Mouse (Mus musculus): ENCODE data around the gene H1fx. TPM values are rescaled to one million over a fixed set of nuclear protein-coding genes. Genes with fewer than 3 reads are reported as not detected.

H1fx gene
- polyA plus RNA-seq (2015; fragmentation: Nextera tagmentation; extraction: Ambion mirVana) = 17.3 and 20.0 TPM in 2 replicates

DNA sequence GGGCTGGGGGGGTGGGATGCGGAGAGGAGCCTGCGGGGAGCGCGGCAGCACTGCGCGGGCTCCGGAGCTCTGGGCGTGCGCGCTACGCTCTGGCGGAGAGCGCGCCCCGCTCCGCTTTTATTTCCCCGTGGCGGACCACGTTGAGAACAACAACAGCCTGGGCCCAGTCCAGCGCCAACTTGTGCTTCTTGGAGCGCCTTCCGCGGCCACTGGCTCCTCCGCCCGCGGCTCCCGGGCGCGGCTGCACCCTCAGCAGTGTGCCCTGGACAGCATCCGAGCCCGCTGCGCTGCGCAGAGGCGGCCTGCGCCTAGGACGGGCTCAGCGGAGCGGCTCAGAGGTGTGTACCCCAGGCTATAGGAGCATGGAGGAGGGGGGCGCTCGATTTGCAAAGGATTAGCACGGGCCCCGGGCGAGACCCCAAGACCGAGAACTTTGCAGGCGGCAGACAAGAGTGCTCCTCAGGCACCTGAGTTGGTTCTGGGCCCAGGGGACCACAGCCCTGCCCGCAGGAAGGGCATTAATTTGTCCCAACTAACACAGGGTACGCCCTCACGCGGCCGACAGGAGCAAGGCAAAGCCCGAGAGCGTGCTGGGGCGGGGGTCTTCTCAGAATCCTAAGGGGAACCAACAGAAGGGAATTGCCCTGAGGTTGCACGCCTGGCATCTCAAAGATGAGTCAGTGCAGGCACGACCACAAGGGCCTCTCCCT, at the start of gene H1fx:
TSS of gene H1fx (minus strand) at position 91 of the 710 bp plus-strand sequence.
- Histone ChIP-seq H3K27me3 (ENCODE audit: control insufficient read depth, insufficient read depth, low read length) (no peaks in the 10 kb centered on the region), H3K4me2 (replicated peaks; ENCODE audit: low read depth) (peak within 1 kb of the TSS; percentile 88), H3K9me3 (ENCODE audit: control insufficient read depth, low read length) (no peaks in the 10 kb centered on the region), H3K4me3 (ENCODE audit: low read depth, low read length) (peak within 1 kb of the TSS; percentile 80), H3K9ac (ENCODE audit: low read length) (peak within 1 kb of the TSS; percentile 82), H3K27ac (replicated peaks) (peak within 1 kb of the TSS; percentile 82), H3K4me1 (replicated peaks; ENCODE audit: control insufficient read depth, insufficient read depth) (peaks cover 3% of the 10 kb centered on the region; the same call in 1 of the 2 replicates), H3K36me3 (ENCODE audit: control insufficient read depth, insufficient read depth, low read length) (no peaks in the 10 kb centered on the region)
- under 1% methylated on average over 37 of the region's 55 CpGs for WGBS
- TF ChIP-seq EP300 (optimal IDR thresholded peaks at IDR 0.05) (no peak), CTCF (IDR thresholded peaks at IDR 0.05; ENCODE audit: low read depth) (peak; percentile 50; the same call in 1 of the 2 replicates)
- ATAC-seq (ENCODE audit: low FRiP score, low TSS enrichment) (peak; percentile 73), DNase-seq (ENCODE audit: low spot score) (peak; percentile 78)

DNA sequence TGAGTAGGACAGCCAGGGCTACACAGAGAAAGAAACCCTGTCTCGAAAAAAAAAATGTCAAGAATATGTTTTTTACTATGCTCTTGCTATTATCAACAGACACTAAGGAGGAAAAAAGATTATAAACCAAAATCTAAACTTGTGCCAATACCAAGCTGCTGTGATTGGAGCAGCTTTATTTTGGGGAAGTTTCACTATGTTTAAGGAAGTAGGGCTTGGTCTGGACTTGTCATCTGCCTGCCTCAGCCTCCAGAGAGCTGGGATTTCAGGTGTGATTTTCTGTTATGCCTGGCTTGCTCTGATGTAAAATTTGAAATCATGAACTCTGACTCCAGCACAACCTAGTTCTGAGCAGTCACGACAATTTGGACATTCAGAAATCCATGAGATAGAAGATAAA, 49.0 kb upstream of the H1fx start:
- H3K27me3 ChIP-seq (ENCODE audit: control insufficient read depth, insufficient read depth, low read length) = no peaks in the 10 kb centered on the region

GRCm38 (mm10) chr6:88027390-88027789, 46.0 kb upstream of the H1fx start:
- Histone ChIP-seq H3K4me2 (replicated peaks; ENCODE audit: low read depth) (no peak overlapping the region), H3K4me3 (ENCODE audit: low read depth, low read length) (no peak overlapping the region), H3K4me1 (replicated peaks; ENCODE audit: control insufficient read depth, insufficient read depth) (no peaks in the 10 kb centered on the region), H3K27me3 (ENCODE audit: control insufficient read depth, insufficient read depth, low read length) (no peaks in the 10 kb centered on the region), H3K27ac (replicated peaks) (no peak overlapping the region), H3K9me3 (ENCODE audit: control insufficient read depth, low read length) (no peaks in the 10 kb centered on the region), H3K9ac (ENCODE audit: low read length) (no peak overlapping the region), H3K36me3 (ENCODE audit: control insufficient read depth, insufficient read depth, low read length) (no peaks in the 10 kb centered on the region; the same call in 1 of the 2 replicates)
- DNase-seq (ENCODE audit: low spot score) = no peak
- 63% methylated on average over 5 of the region's 5 CpGs for WGBS
- ATAC-seq (ENCODE audit: low FRiP score, low TSS enrichment) = no peak
- TF ChIP-seq EP300 (optimal IDR thresholded peaks at IDR 0.05) = no peak

More for the DNA sequence above, 49.0 kb upstream of the H1fx start:
- 91% methylated on average over 2 of the region's 2 CpGs for whole genome bisulfite sequencing
- TF ChIP-seq CTCF (IDR thresholded peaks at IDR 0.05; ENCODE audit: low read depth) (no peak), EP300 (optimal IDR thresholded peaks at IDR 0.05) (no peak)
- Histone ChIP-seq H3K4me1 (replicated peaks; ENCODE audit: control insufficient read depth, insufficient read depth) (no peaks in the 10 kb centered on the region), H3K9me3 (ENCODE audit: control insufficient read depth, low read length) (no peaks in the 10 kb centered on the region), H3K4me3 (ENCODE audit: low read depth, low read length) (no peak overlapping the region), H3K4me2 (replicated peaks; ENCODE audit: low read depth) (no peak overlapping the region), H3K9ac (ENCODE audit: low read length) (no peak overlapping the region), H3K36me3 (ENCODE audit: control insufficient read depth, insufficient read depth, low read length) (no peaks in the 10 kb centered on the region; the same call in 1 of the 2 replicates), H3K27ac (replicated peaks) (no peak overlapping the region)
- DNase-seq (ENCODE audit: low spot score) = no peak
- no peak for ATAC-seq (ENCODE audit: low FRiP score, low TSS enrichment)

DNA sequence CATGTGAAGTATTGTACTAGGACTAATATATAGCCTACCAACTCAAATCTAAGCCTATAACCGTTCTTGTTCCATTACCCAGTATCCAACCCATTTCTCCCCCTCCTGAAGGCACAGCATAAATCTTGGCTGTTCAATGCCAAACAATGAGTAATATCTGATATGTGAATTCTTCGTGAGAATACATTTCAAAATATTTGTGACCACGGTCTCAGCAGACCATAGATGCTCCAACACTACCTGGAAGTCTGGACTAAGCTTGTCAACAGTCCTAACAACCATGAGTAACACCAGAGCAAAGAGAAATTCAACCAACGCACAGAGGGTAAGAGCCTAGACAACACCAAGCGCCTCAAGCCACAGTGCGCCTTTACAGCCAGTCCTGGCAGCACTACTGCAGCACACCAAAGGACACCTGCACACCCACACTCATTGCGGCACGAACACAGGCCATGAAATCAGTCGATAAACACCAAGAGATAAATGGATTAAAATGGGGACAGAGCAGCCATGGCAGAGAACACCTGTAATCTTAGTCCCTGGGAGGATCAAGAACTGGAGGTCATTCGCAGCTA, 42.0 kb upstream of the H1fx start:
- H3K36me3 ChIP-seq (ENCODE audit: control insufficient read depth, insufficient read depth, low read length) = no peaks in the 10 kb centered on the region; the same call in 1 of the 2 replicates
- WGBS = 85% methylated on average over 10 of the region's 10 CpGs
- no peak for ATAC-seq (ENCODE audit: low FRiP score, low TSS enrichment)

DNA sequence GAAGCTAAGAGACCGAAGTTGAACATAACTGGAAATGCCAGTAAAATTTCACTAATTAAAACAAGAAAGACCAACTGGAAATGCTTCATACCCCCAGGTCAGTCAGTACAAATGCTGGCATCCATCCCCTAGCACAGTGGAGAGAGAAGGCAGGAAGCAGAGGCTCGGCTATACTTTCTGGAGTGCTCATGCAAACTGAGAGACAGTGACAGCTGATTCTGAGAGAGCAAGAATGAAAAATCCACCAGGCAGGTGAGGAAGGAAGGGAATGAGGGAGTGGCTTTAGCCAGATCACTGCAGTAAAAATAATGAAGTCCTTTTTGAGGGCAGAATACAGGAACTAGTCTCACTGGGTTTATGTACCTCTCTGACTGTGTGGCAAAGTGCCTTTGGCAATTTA, 37.7 kb upstream of the H1fx start:
- Histone ChIP-seq H3K9me3 (ENCODE audit: control insufficient read depth, low read length) (no peaks in the 10 kb centered on the region), H3K9ac (ENCODE audit: low read length) (no peak overlapping the region), H3K4me2 (replicated peaks; ENCODE audit: low read depth) (no peak overlapping the region), H3K27ac (replicated peaks) (no peak overlapping the region), H3K4me3 (ENCODE audit: low read depth, low read length) (no peak overlapping the region), H3K36me3 (ENCODE audit: control insufficient read depth, insufficient read depth, low read length) (no peaks in the 10 kb centered on the region; the same call in 1 of the 2 replicates), H3K4me1 (replicated peaks; ENCODE audit: control insufficient read depth, insufficient read depth) (no peaks in the 10 kb centered on the region), H3K27me3 (ENCODE audit: control insufficient read depth, insufficient read depth, low read length) (no peaks in the 10 kb centered on the region)
- TF ChIP-seq EP300 (optimal IDR thresholded peaks at IDR 0.05) = no peak
- TF ChIP-seq CTCF (IDR thresholded peaks at IDR 0.05; ENCODE audit: low read depth) = no peak
- DNase-seq (ENCODE audit: low spot score) = no peak
- ATAC-seq (ENCODE audit: low FRiP score, low TSS enrichment) = no peak
- 69% methylated on average over 2 of the region's 2 CpGs for WGBS

More for the DNA sequence above, 42.0 kb upstream of the H1fx start:
- Histone ChIP-seq H3K4me2 (replicated peaks; ENCODE audit: low read depth) (no peak overlapping the region), H3K4me3 (ENCODE audit: low read depth, low read length) (no peak overlapping the region), H3K9ac (ENCODE audit: low read length) (no peak overlapping the region), H3K9me3 (ENCODE audit: control insufficient read depth, low read length) (no peaks in the 10 kb centered on the region), H3K27ac (replicated peaks) (no peak overlapping the region), H3K27me3 (ENCODE audit: control insufficient read depth, insufficient read depth, low read length) (no peaks in the 10 kb centered on the region), H3K4me1 (replicated peaks; ENCODE audit: control insufficient read depth, insufficient read depth) (no peaks in the 10 kb centered on the region)
- no peak for DNase-seq (ENCODE audit: low spot score)
- no peak for TF ChIP-seq EP300 (optimal IDR thresholded peaks at IDR 0.05)
- no peak for TF ChIP-seq CTCF (IDR thresholded peaks at IDR 0.05; ENCODE audit: low read depth)

GRCm38 (mm10) chr6:88017821-88018220, 36.4 kb upstream of the H1fx start:
- DNase-seq (ENCODE audit: low spot score) (no peak), ATAC-seq (ENCODE audit: low FRiP score, low TSS enrichment) (no peak)
- WGBS = 71% methylated on average over 4 of the region's 4 CpGs
- Histone ChIP-seq H3K4me3 (ENCODE audit: low read depth, low read length) (no peak overlapping the region), H3K4me2 (replicated peaks; ENCODE audit: low read depth) (no peak overlapping the region), H3K36me3 (ENCODE audit: control insufficient read depth, insufficient read depth, low read length) (no peaks in the 10 kb centered on the region; the same call in 1 of the 2 replicates), H3K27me3 (ENCODE audit: control insufficient read depth, insufficient read depth, low read length) (no peaks in the 10 kb centered on the region), H3K27ac (replicated peaks) (no peak overlapping the region), H3K4me1 (replicated peaks; ENCODE audit: control insufficient read depth, insufficient read depth) (no peaks in the 10 kb centered on the region), H3K9ac (ENCODE audit: low read length) (no peak overlapping the region), H3K9me3 (ENCODE audit: control insufficient read depth, low read length) (no peaks in the 10 kb centered on the region)
- TF ChIP-seq EP300 (optimal IDR thresholded peaks at IDR 0.05) (no peak), CTCF (IDR thresholded peaks at IDR 0.05; ENCODE audit: low read depth) (no peak)

Data from stomach, postnatal 0 days (tissue).